Mouse (Mus musculus) thymus, adult 18-20 months (tissue): ENCODE measurements around the gene Lix1.

ENCODE experiments used
- DNase-seq, 2 experiments: peaks; one replicate each; pipeline ENCODE4 v3.0.0; 2022; ENCODE audit warnings: mixed read lengths in 2 of 2

Lix1 gene

GRCm38 (mm10) chr17:17402222-17403004, at the start of gene Lix1:
Gene Lix1, plus strand, starts transcription at chr17:17402672.
- DNase-seq, result no peak

GRCm38 (mm10) chr17:17373550-17373917, 28.9 kb upstream of the Lix1 start:
- DNase-seq, result no peak

GRCm38 (mm10) chr17:17373918-17374910, 28.3 kb upstream of the Lix1 start, which contains the start of gene Riok2:
Gene Riok2, plus strand, starts transcription at chr17:17374309.
- DNase-seq, result peak; percentile 85 to 93

GRCm38 (mm10) chr17:17375581-17375980, 26.9 kb upstream of the Lix1 start:
- DNase-seq, result no peak

- no peak for DNase-seq
Measured at GRCm38 (mm10) chr17:17383703-17384102, 18.8 kb upstream of the Lix1 start.

GRCm38 (mm10) chr17:17384502-17384901, 18.0 kb upstream of the Lix1 start:
- DNase-seq, result no peak

- DNase-seq, result no peak
Measured at GRCm38 (mm10) chr17:17386117-17386516, 16.4 kb upstream of the Lix1 start.

- no peak for DNase-seq
Measured at GRCm38 (mm10) chr17:17391823-17392222, 10.6 kb upstream of the Lix1 start.

- no peak for DNase-seq
Measured at GRCm38 (mm10) chr17:17392863-17393262, 9.6 kb upstream of the Lix1 start.

GRCm38 (mm10) chr17:17393300-17393699, 9.2 kb upstream of the Lix1 start:
- no peak for DNase-seq

GRCm38 (mm10) chr17:17394336-17394735, 8.1 kb upstream of the Lix1 start:
- peak; percentile 28 to 41 for DNase-seq

GRCm38 (mm10) chr17:17396869-17397268, 5.6 kb upstream of the Lix1 start:
- no peak for DNase-seq

- DNase-seq, result no peak
Measured at GRCm38 (mm10) chr17:17398664-17399063, 3.8 kb upstream of the Lix1 start.

GRCm38 (mm10) chr17:17403038-17403437, 566 bp downstream of the Lix1 start:
- no peak for DNase-seq

- no peak for DNase-seq
Measured at GRCm38 (mm10) chr17:17403578-17404112, 1.2 kb downstream of the Lix1 start.

- DNase-seq, result peak; percentile 9
Measured at GRCm38 (mm10) chr17:17404811-17405544, 2.5 kb downstream of the Lix1 start.

- no peak for DNase-seq
Measured at GRCm38 (mm10) chr17:17405606-17406005, 3.1 kb downstream of the Lix1 start.

GRCm38 (mm10) chr17:17408137-17408536, 5.7 kb downstream of the Lix1 start:
- DNase-seq, result no peak

- no peak for DNase-seq
Measured at GRCm38 (mm10) chr17:17408720-17409478, 6.4 kb downstream of the Lix1 start.

- DNase-seq, result no peak
Measured at GRCm38 (mm10) chr17:17409601-17410000, 7.1 kb downstream of the Lix1 start.

GRCm38 (mm10) chr17:17411443-17411842, 9.0 kb downstream of the Lix1 start:
- DNase-seq, result no peak

GRCm38 (mm10) chr17:17412176-17412575, 9.7 kb downstream of the Lix1 start:
- DNase-seq, result no peak
